Mouse (Mus musculus) liver, adult 2 months (tissue): ENCODE data around the gene Phf23.

Experiments
- CTCF ChIP-seq: fragments of 200-500 bp; IDR thresholded peaks from 2 replicates; pipeline ENCODE4 v1.5.1; 2011; ENCODE audit warnings: low read depth, low read length, control low read depth
- POLR2A ChIP-seq: fragments of 200-500 bp; IDR thresholded peaks from 2 replicates; pipeline ENCODE4 v1.6.1; 2011; ENCODE audit warnings: low read length, control low read depth; ENCODE audit not compliant: insufficient read depth; ENCODE audit errors: extremely low read depth

GRCm38 (mm10) chr11:70014880-70015558 is 19.4 kb downstream of the Phf23 start, which contains the start of gene Acadvl:
- peak; percentile 83 for TF ChIP-seq POLR2A
- TF ChIP-seq CTCF = peak; percentile 45
